Mouse (Mus musculus): ENCODE data around the gene Map3k1.

GRCm38 (mm10) chr13:111787857-111788619, 20.8 kb downstream of the Map3k1 start:
- peak; percentile 85 for TF ChIP-seq CTCF (IDR thresholded peaks at IDR 0.05; ENCODE audit: low read depth)
- TF ChIP-seq EP300 (IDR thresholded peaks at IDR 0.05; ENCODE audit: low read depth): no peak

All from liver, embryonic 14.5 days (tissue).